Mouse (Mus musculus) thymus, adult 2 months (tissue): Measurements from ENCODE around the gene Ubac1. TPM values are rescaled to one million over a fixed set of nuclear protein-coding genes. Genes with fewer than 3 reads are reported as not detected.

ENCODE experiments used
- DNase-seq: peaks from one replicate; pipeline ENCODE4 v3.0.0; 2021
- H3K27ac ChIP-seq: fragments of 200-500 bp; 2 replicates; pipeline ENCODE4 v1.5.1; 2012; ENCODE audit warnings: low read length, control low read depth; ENCODE audit not compliant: control insufficient read depth, insufficient read depth
- H3K27me3 ChIP-seq: fragments of 200-500 bp; 2 replicates; pipeline ENCODE4 v1.6.1; 2012; ENCODE audit warnings: mild to moderate bottlenecking, low read length, moderate library complexity, mixed read lengths; ENCODE audit not compliant: control insufficient read depth, insufficient read depth
- H3K36me3 ChIP-seq: fragments of 200-500 bp; 2 replicates; pipeline ENCODE4 v1.6.1; 2012; ENCODE audit warnings: mild to moderate bottlenecking, low read length, moderate library complexity; ENCODE audit not compliant: control insufficient read depth, insufficient read depth
- H3K4me1 ChIP-seq: fragments of 200-500 bp; replicated peaks from 2 replicates; pipeline ENCODE4 v1.6.1; 2012; ENCODE audit warnings: low read length; ENCODE audit not compliant: control insufficient read depth, insufficient read depth
- H3K4me3 ChIP-seq: fragments of 200-500 bp; 2 replicates; pipeline ENCODE4 v1.5.1; 2012; ENCODE audit warnings: mild to moderate bottlenecking, low read length, control low read depth, moderate library complexity; ENCODE audit not compliant: control insufficient read depth, insufficient read depth
- CTCF ChIP-seq: fragments of 200-500 bp; IDR thresholded peaks from 2 replicates; pipeline ENCODE4 v1.5.1; 2012; ENCODE audit warnings: mild to moderate bottlenecking, control low read depth, low read length, moderate library complexity, borderline replicate concordance; ENCODE audit not compliant: control insufficient read depth, poor library complexity, insufficient read depth; ENCODE audit errors: extremely low read depth
- POLR2A ChIP-seq: fragments of 200-500 bp; IDR thresholded peaks from 2 replicates; pipeline ENCODE4 v1.6.1; 2012; ENCODE audit warnings: mild to moderate bottlenecking, low read length, control low read depth, moderate library complexity; ENCODE audit not compliant: control insufficient read depth, poor library complexity, insufficient read depth; ENCODE audit errors: extremely low read depth
- WGBS: fragments of 180-500 bp; shearing (Covaris S2); methylation state at CpG from one replicate; pipeline ENCODE4 v1.1.7; 2018; 5-methylcytosine and 5-hydroxymethylcytosine counted together
- polyA plus RNA-seq: library from polyadenylated mRNA; depleted of rRNA; stranded (reverse); fragments of >200 nt; gene quantifications from 2 replicates; pipeline ENCODE4 v1.2.3, GENCODE M21; 2012

Gene Ubac1
- polyA plus RNA-seq, 1 experiment = 66.3 TPM

DNA sequence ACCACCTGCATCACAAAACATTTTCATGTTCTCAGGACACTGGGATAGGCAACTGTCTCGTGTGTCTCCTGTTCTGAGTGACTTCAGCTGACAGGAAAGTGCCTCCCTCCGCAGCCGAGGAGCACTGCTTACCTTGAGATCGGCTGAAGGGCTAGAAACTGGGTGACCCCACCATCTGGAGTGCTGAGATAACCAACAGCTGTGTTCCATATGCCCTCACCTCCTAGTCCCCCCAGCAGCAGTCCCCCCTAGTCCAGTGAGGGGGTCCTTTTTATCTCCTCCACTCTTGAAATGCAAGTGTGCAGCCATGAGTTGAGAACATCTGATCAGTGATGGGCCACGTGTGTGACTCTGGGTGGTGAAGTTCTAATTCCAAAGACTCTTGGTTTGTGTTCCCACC lies 27.3 kb upstream of the Ubac1 start:
- Histone ChIP-seq H3K27ac (no peak overlapping the region), H3K27me3 (no peaks in the 10 kb centered on the region), H3K36me3 (no peaks in the 10 kb centered on the region), H3K4me1 (no peaks in the 10 kb centered on the region), H3K4me3 (no peak overlapping the region)
- no peak for DNase-seq
- TF ChIP-seq POLR2A = no peak
- no peak for TF ChIP-seq CTCF
- 78% methylated on average over 5 of the region's 5 CpGs for WGBS

DNA sequence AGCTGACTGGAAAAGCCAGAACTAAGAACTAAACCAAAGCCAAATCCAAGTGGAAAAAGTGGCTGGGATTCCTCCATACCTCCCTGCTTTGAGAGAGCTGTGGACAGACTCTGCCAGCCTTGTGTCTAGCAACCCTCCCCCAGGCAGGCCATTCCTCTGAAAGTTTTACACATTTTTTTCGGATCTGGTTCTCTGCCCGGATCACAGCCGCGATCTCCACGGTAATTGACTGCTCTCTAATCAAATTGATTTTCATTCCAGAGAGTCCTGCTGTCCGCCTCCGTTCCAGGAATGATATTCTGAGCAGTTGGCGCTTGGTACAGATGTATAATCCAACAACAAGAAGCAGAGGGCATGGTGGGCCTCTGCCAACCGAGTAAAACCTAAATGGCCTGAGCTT lies 22.7 kb upstream of the Ubac1 start:
- no peak for TF ChIP-seq CTCF
- no peak for TF ChIP-seq POLR2A
- 92% methylated on average over 9 of the region's 9 CpGs for WGBS
- no peak overlapping the region for H3K27ac ChIP-seq
- no peaks in the 10 kb centered on the region for H3K27me3 ChIP-seq
- no peak for DNase-seq
- no peak overlapping the region for H3K4me3 ChIP-seq
- H3K36me3 ChIP-seq = no peaks in the 10 kb centered on the region
- H3K4me1 ChIP-seq = no peaks in the 10 kb centered on the region

DNA sequence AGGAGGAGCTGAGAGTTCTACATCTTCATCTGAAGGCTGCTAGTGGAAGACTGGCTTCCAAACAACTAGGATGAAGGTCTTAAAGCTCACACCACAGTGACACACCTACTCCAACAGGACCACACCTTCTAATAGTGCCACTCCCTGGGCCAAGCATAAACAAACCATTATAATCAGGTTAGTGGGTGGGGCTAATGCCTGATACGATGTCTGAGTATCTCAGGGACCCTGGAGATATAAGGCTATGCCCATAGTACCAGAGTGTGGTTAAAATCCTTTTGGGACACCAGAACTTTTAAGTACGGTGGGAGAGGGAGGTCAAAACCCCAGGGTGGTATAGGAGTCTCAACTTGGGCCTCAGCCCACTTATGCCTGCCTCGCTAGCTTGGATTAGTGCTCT lies 21.1 kb upstream of the Ubac1 start:
- H3K27ac ChIP-seq = no peak overlapping the region
- TF ChIP-seq POLR2A (no peak), CTCF (no peak)
- H3K4me3 ChIP-seq = no peak overlapping the region
- no peaks in the 10 kb centered on the region for H3K36me3 ChIP-seq
- no peak for DNase-seq
- 100% methylated on average over 3 of the region's 3 CpGs for WGBS
- H3K4me1 ChIP-seq = no peaks in the 10 kb centered on the region
- no peaks in the 10 kb centered on the region for H3K27me3 ChIP-seq

DNA sequence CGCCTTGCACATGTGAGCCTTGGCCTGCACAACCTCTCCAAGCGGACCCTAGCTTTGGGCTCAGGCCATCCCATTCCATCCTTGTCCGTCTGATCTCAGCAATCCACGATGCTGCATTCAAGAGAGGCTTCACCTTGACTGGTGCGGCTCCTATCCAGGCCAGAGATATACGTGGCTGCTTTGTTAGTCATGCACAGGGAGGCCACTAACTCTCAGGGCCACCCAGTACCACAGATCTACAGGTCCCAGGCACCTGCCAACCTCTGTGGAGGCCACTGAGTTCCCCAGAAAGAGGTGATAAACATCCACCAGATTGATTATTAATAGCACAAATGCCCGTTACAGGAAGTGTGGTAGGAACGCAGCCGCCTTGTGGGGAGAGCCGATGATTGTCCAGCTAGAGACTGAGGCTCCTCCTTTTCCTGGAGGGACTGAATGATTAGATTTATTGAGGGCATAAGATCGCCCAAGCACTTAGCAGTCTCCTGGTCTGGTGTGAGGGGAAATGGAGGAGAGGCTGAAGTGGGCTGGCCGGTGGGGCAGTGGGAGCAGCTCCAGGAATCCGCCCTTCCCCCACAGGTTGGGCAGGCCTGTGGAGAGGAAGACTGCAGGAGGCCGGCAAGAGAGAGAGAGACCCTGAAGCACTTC lies 19.7 kb upstream of the Ubac1 start:
- Histone ChIP-seq H3K27me3 (no peaks in the 10 kb centered on the region), H3K36me3 (no peaks in the 10 kb centered on the region), H3K4me1 (no peaks in the 10 kb centered on the region), H3K4me3 (no peak overlapping the region), H3K27ac (no peak overlapping the region)
- TF ChIP-seq CTCF (no peak), POLR2A (no peak)
- DNase-seq = no peak
- WGBS = 43% methylated on average over 14 of the region's 14 CpGs

DNA sequence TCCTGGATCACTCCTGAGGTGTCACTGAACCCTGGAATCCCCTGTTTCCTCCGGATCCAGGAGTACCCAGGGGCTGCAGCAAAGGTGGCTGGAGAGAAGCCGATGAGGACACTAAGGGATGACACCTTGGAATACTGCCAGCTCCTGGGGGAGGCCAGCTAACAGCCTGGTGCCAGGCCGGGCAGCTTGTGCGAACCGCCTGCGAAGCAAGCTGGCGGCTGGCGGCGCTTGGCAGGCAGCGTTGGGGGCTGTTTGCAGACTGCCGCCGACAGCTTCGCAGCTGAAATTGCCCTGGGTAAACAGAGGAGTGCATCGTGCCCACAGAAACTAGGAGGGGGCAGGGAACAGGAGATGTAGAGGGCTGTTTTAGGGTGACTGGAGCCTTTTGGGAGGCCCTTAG lies 18.4 kb upstream of the Ubac1 start:
- Histone ChIP-seq H3K4me1 (no peaks in the 10 kb centered on the region), H3K4me3 (no peak overlapping the region), H3K27ac (no peak overlapping the region), H3K36me3 (no peaks in the 10 kb centered on the region), H3K27me3 (no peaks in the 10 kb centered on the region)
- no peak for TF ChIP-seq CTCF
- DNase-seq = no peak
- WGBS = 29% methylated on average over 14 of the region's 14 CpGs

DNA sequence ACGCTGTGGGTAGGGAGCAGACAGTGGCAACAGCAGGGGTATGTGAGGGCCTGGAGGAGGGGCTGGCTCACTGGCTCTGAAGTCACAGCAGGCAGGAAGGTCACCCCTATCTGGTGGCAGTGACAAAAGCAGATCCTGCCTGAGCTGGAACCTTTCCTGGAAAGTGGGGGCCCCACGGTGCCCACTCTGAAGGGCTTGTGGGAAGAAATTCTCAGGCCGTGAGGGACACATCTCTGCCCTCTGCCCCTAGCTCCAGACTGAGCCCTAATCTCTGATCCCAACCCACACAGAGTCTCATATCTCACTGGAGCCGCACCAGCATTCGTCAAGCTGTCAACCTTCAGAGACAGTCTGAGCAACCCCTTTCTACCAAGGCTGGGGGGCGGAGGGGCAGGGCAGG lies 15.8 kb upstream of the Ubac1 start:
- no peak overlapping the region for H3K27ac ChIP-seq
- no peaks in the 10 kb centered on the region for H3K36me3 ChIP-seq
- H3K4me1 ChIP-seq = no peaks in the 10 kb centered on the region
- WGBS = 71% methylated on average over 6 of the region's 6 CpGs
- TF ChIP-seq CTCF (no peak), POLR2A (no peak)
- no peaks in the 10 kb centered on the region for H3K27me3 ChIP-seq
- no peak for DNase-seq
- no peak overlapping the region for H3K4me3 ChIP-seq

DNA sequence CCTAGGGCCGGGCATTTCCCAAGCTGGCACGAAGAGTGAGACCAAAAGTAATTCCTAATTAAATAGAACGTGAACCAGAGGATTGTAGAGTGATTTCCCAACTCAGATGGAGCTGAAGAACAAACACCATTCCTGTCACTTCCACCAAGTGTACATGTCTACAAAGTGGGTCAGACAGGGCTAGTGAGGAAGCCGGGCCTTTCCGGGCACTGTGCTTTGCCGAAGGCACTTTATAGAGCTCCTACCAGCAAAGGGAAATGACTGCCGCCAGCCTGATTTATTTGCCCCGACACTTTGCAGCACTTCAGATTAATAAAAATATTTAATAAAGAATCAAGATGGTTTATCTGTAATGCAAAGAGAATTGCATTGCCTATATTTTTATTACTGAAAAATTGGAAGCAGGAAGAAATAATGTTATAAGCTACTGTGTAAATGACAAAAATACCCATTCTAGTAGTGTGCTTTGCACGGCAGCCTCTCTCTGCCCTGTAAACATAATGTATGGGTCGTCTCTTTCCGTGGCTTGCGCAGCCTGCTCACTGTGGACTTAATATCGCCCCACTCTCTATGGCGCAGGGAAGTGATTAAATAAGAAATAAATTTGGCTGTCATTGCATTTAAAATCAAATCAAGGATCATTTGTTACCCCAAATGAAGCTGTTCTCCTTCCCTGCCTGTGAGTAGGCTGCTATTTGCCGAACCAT lies 12.9 kb upstream of the Ubac1 start:
- no peaks in the 10 kb centered on the region for H3K4me1 ChIP-seq
- H3K27ac ChIP-seq = no peak overlapping the region
- H3K27me3 ChIP-seq = no peaks in the 10 kb centered on the region
- TF ChIP-seq POLR2A (no peak), CTCF (no peak)
- no peak overlapping the region for H3K4me3 ChIP-seq
- 72% methylated on average over 15 of the region's 15 CpGs for WGBS
- no peak for DNase-seq
- H3K36me3 ChIP-seq = no peaks in the 10 kb centered on the region
